Mouse (Mus musculus): ENCODE measurements around the gene BC107364.
A peak's percentile ranks its signal among the peaks of the same experiment; 100 is the strongest.
"Not testable (repeated sequence)": the region's sequence is repeated elsewhere in the genome, so short reads cannot be mapped to it uniquely, and the experiment has no call there.

BC107364 gene

GRCm38 (mm10) chr3:96452262-96452661 lies at the start of gene BC107364:
TSS of gene BC107364 (minus strand) at chr3:96452306.
- H3K36me3 ChIP-seq (ENCODE audit: insufficient read depth, low read length); H3K27me3 ChIP-seq (ENCODE audit: insufficient read depth, low read length); H3K4me3 ChIP-seq (replicated peaks; ENCODE audit: low read length); H3K9me3 ChIP-seq (ENCODE audit: low read length); H3K4me1 ChIP-seq (replicated peaks; ENCODE audit: low read depth, low read length): not testable (repeated sequence)

GRCm38 (mm10) chr3:96501391-96502115 lies 49.4 kb upstream of the BC107364 start:
- Histone ChIP-seq H3K27me3 (ENCODE audit: insufficient read depth, low read length) (no peaks in the 10 kb centered on the region), H3K36me3 (ENCODE audit: insufficient read depth, low read length) (no peaks in the 10 kb centered on the region), H3K4me3 (replicated peaks; ENCODE audit: low read length) (peak overlapping the region; percentile 94), H3K9me3 (ENCODE audit: low read length) (no peaks in the 10 kb centered on the region), H3K4me1 (replicated peaks; ENCODE audit: low read depth, low read length) (peaks cover 49% of the 10 kb centered on the region)
- TF ChIP-seq POU5F1 (IDR thresholded peaks at IDR 0.05; ENCODE audit: borderline replicate concordance, low read length) (no peak), CTCF (conservative IDR thresholded peaks at IDR 0.05; ENCODE audit: low read length) (no peak), NANOG (IDR thresholded peaks at IDR 0.05; ENCODE audit: borderline replicate concordance, low read length) (no peak)

- TF ChIP-seq POU5F1 (IDR thresholded peaks at IDR 0.05; ENCODE audit: borderline replicate concordance, low read length) (no peak), NANOG (IDR thresholded peaks at IDR 0.05; ENCODE audit: borderline replicate concordance, low read length) (no peak), CTCF (conservative IDR thresholded peaks at IDR 0.05; ENCODE audit: low read length) (no peak)
- Histone ChIP-seq H3K36me3 (ENCODE audit: insufficient read depth, low read length) (no peaks in the 10 kb centered on the region), H3K27me3 (ENCODE audit: insufficient read depth, low read length) (no peaks in the 10 kb centered on the region), H3K4me1 (replicated peaks; ENCODE audit: low read depth, low read length) (peaks cover 49% of the 10 kb centered on the region), H3K9me3 (ENCODE audit: low read length) (no peaks in the 10 kb centered on the region), H3K4me3 (replicated peaks; ENCODE audit: low read length) (peak overlapping the region; percentile 94)
Observed at GRCm38 (mm10) chr3:96500691-96501265, 48.7 kb upstream of the BC107364 start.

- H3K9me3 ChIP-seq (ENCODE audit: low read length), result no peaks in the 10 kb centered on the region
- TF ChIP-seq NANOG (IDR thresholded peaks at IDR 0.05; ENCODE audit: borderline replicate concordance, low read length) (no peak), POU5F1 (IDR thresholded peaks at IDR 0.05; ENCODE audit: borderline replicate concordance, low read length) (no peak), CTCF (conservative IDR thresholded peaks at IDR 0.05; ENCODE audit: low read length) (no peak)
- H3K4me3 ChIP-seq (replicated peaks; ENCODE audit: low read length), result peak overlapping the region; percentile 94
- H3K27me3 ChIP-seq (ENCODE audit: insufficient read depth, low read length), result no peaks in the 10 kb centered on the region
- H3K36me3 ChIP-seq (ENCODE audit: insufficient read depth, low read length), result no peaks in the 10 kb centered on the region
- peaks cover 54% of the 10 kb centered on the region for H3K4me1 ChIP-seq (replicated peaks; ENCODE audit: low read depth, low read length)
Observed at GRCm38 (mm10) chr3:96500289-96500621, 48.1 kb upstream of the BC107364 start.

- no peaks in the 10 kb centered on the region for H3K9me3 ChIP-seq (ENCODE audit: low read length)
- H3K4me3 ChIP-seq (replicated peaks; ENCODE audit: low read length), result peak overlapping the region; percentile 94
- TF ChIP-seq CTCF (conservative IDR thresholded peaks at IDR 0.05; ENCODE audit: low read length) (no peak), POU5F1 (IDR thresholded peaks at IDR 0.05; ENCODE audit: borderline replicate concordance, low read length) (no peak), NANOG (IDR thresholded peaks at IDR 0.05; ENCODE audit: borderline replicate concordance, low read length) (no peak)
- H3K4me1 ChIP-seq (replicated peaks; ENCODE audit: low read depth, low read length), result peaks cover 57% of the 10 kb centered on the region
- H3K27me3 ChIP-seq (ENCODE audit: insufficient read depth, low read length), result no peaks in the 10 kb centered on the region
- no peaks in the 10 kb centered on the region for H3K36me3 ChIP-seq (ENCODE audit: insufficient read depth, low read length)
Observed at GRCm38 (mm10) chr3:96499481-96500288, 47.6 kb upstream of the BC107364 start.

GRCm38 (mm10) chr3:96498476-96499245 lies 46.6 kb upstream of the BC107364 start:
- no peaks in the 10 kb centered on the region for H3K27me3 ChIP-seq (ENCODE audit: insufficient read depth, low read length)
- no peaks in the 10 kb centered on the region for H3K9me3 ChIP-seq (ENCODE audit: low read length)
- no peak overlapping the region for H3K4me3 ChIP-seq (replicated peaks; ENCODE audit: low read length)
- peaks cover 49% of the 10 kb centered on the region for H3K4me1 ChIP-seq (replicated peaks; ENCODE audit: low read depth, low read length)
- no peaks in the 10 kb centered on the region for H3K36me3 ChIP-seq (ENCODE audit: insufficient read depth, low read length)
- no peak for TF ChIP-seq CTCF (conservative IDR thresholded peaks at IDR 0.05; ENCODE audit: low read length)
- no peak for TF ChIP-seq NANOG (IDR thresholded peaks at IDR 0.05; ENCODE audit: borderline replicate concordance, low read length)
- no peak for TF ChIP-seq POU5F1 (IDR thresholded peaks at IDR 0.05; ENCODE audit: borderline replicate concordance, low read length)

- no peak for TF ChIP-seq POU5F1 (IDR thresholded peaks at IDR 0.05; ENCODE audit: borderline replicate concordance, low read length)
- TF ChIP-seq CTCF (conservative IDR thresholded peaks at IDR 0.05; ENCODE audit: low read length), result peak; percentile 38
- peak overlapping the region; percentile 80 for H3K4me3 ChIP-seq (replicated peaks; ENCODE audit: low read length)
- peaks cover 40% of the 10 kb centered on the region for H3K4me1 ChIP-seq (replicated peaks; ENCODE audit: low read depth, low read length)
- no peaks in the 10 kb centered on the region for H3K27me3 ChIP-seq (ENCODE audit: insufficient read depth, low read length)
- no peaks in the 10 kb centered on the region for H3K9me3 ChIP-seq (ENCODE audit: low read length)
- no peaks in the 10 kb centered on the region for H3K36me3 ChIP-seq (ENCODE audit: insufficient read depth, low read length)
Observed at GRCm38 (mm10) chr3:96497451-96498028, 45.4 kb upstream of the BC107364 start.

GRCm38 (mm10) chr3:96496620-96497275 lies 44.6 kb upstream of the BC107364 start:
- peaks cover 34% of the 10 kb centered on the region for H3K4me1 ChIP-seq (replicated peaks; ENCODE audit: low read depth, low read length)
- peak overlapping the region; percentile 80 for H3K4me3 ChIP-seq (replicated peaks; ENCODE audit: low read length)
- not testable (repeated sequence) for H3K27me3 ChIP-seq (ENCODE audit: insufficient read depth, low read length); H3K9me3 ChIP-seq (ENCODE audit: low read length); H3K36me3 ChIP-seq (ENCODE audit: insufficient read depth, low read length)

All from E14TG2a.4 (cell line).